Mouse (Mus musculus) MEL (cell line): ENCODE results near the gene Ppip5k2. TPM values are rescaled to one million over a fixed set of nuclear protein-coding genes. Genes with fewer than 3 reads are reported as not detected.

Experiments
- DNase-seq: peaks from one replicate; pipeline ENCODE4 v3.0.0; 2011; ENCODE audit warnings: low read depth, low spot score
- H3K27ac ChIP-seq: 2 replicates; pipeline ENCODE4 v1.5.1; 2012; ENCODE audit warnings: low read depth, mild to moderate bottlenecking, control low read depth, low read length, moderate library complexity; ENCODE audit not compliant: control insufficient read depth
- H3K27me3 ChIP-seq, 2 experiments: fragments of 150-350 bp in 1 of 2; sonication (generic) in 1 of 2; 2 replicates each; pipeline ENCODE4 v1.6.1; 2012; ENCODE audit warnings: low read length in 2 of 2, mild to moderate bottlenecking in 2 of 2, improper control_type of control experiment in 1 of 2, moderate library complexity in 1 of 2; ENCODE audit not compliant: insufficient read depth in 2 of 2, control insufficient read depth in 1 of 2
- H3K36me3 ChIP-seq, 2 experiments: 2 replicates each; pipeline ENCODE4 v1.6.1; 2012 to 2014; ENCODE audit warnings: low read length in 2 of 2, improper control_type of control experiment in 1 of 2, inconsistent platforms in 1 of 2, mild to moderate bottlenecking in 1 of 2; ENCODE audit not compliant: insufficient read depth in 2 of 2, control insufficient read depth in 1 of 2
- H3K4me1 ChIP-seq, 2 experiments: fragments of 150-350 bp in 1 of 2; sonication (generic) in 1 of 2; 2 replicates each; pipeline ENCODE4 v1.6.1; 2012; ENCODE audit warnings: low read length in 2 of 2, improper control_type of control experiment in 1 of 2, mild to moderate bottlenecking in 1 of 2; ENCODE audit not compliant: insufficient read depth in 2 of 2, control insufficient read depth in 1 of 2
- H3K4me3 ChIP-seq, 2 experiments: fragments of 150-350 bp in 1 of 2; sonication (generic) in 1 of 2; 2 replicates each; pipeline ENCODE4 v1.5.1; 2012; ENCODE audit warnings: low read depth in 2 of 2, low read length in 2 of 2, mild to moderate bottlenecking in 2 of 2, moderate library complexity in 2 of 2, control low read depth in 1 of 2, improper control_type of control experiment in 1 of 2; ENCODE audit not compliant: control insufficient read depth in 1 of 2, insufficient read depth in 1 of 2
- H3K79me2 ChIP-seq: 2 replicates; pipeline ENCODE4 v1.6.1; 2012; ENCODE audit warnings: mild to moderate bottlenecking, low read length, moderate library complexity; ENCODE audit not compliant: control insufficient read depth, poor library complexity, insufficient read depth
- H3K9ac ChIP-seq: 2 replicates; pipeline ENCODE4 v1.6.1; 2012; ENCODE audit warnings: low read depth, mild to moderate bottlenecking, control low read depth, low read length, moderate library complexity; ENCODE audit not compliant: control insufficient read depth, poor library complexity, severe bottlenecking
- H3K9me3 ChIP-seq: fragments of 150-350 bp; sonication (generic); replicated peaks from 2 replicates; pipeline ENCODE4 v1.6.1; 2012; ENCODE audit warnings: mild to moderate bottlenecking, low read length, improper control_type of control experiment, moderate library complexity; ENCODE audit not compliant: insufficient read depth
- BHLHE40 ChIP-seq: IDR thresholded peaks from 2 replicates; pipeline ENCODE4 v1.6.1; 2012; ENCODE audit warnings: low read depth, mild to moderate bottlenecking, inconsistent platforms, low read length, improper control_type of control experiment, borderline replicate concordance
- CHD1 ChIP-seq: IDR thresholded peaks from 2 replicates; pipeline ENCODE4 v1.6.1; 2012; ENCODE audit warnings: low read depth, mild to moderate bottlenecking, inconsistent platforms, low read length, improper control_type of control experiment
- CHD2 ChIP-seq: IDR thresholded peaks from 2 replicates; pipeline ENCODE4 v1.6.1; 2011; ENCODE audit warnings: low read length, improper control_type of control experiment
- E2F4 ChIP-seq: IDR thresholded peaks from 2 replicates; pipeline ENCODE4 v1.6.1; 2011; ENCODE audit warnings: low read depth, low read length, improper control_type of control experiment, borderline replicate concordance
- EP300 ChIP-seq, 2 experiments: IDR thresholded peaks; 2 replicates each; pipeline ENCODE4 v1.6.1; 2011; ENCODE audit warnings: improper control_type of control experiment in 2 of 2, low read length in 2 of 2, low read depth in 1 of 2, mild to moderate bottlenecking in 1 of 2
- ETS1 ChIP-seq: IDR thresholded peaks from 2 replicates; pipeline ENCODE4 v1.6.1; 2012; ENCODE audit warnings: low read depth, mild to moderate bottlenecking, inconsistent platforms, low read length, improper control_type of control experiment, moderate library complexity
- GABPA ChIP-seq: IDR thresholded peaks from 2 replicates; pipeline ENCODE4 v1.6.1; 2012; ENCODE audit warnings: low read depth, mild to moderate bottlenecking, inconsistent platforms, low read length, improper control_type of control experiment, moderate library complexity
- GATA1 ChIP-seq: IDR thresholded peaks from 2 replicates; pipeline ENCODE4 v1.6.1; 2011; ENCODE audit warnings: low read depth, low read length, improper control_type of control experiment
- HCFC1 ChIP-seq: IDR thresholded peaks from 2 replicates; pipeline ENCODE4 v1.6.1; 2012; ENCODE audit warnings: low read depth, mild to moderate bottlenecking, inconsistent platforms, low read length, improper control_type of control experiment, moderate library complexity
- JUND ChIP-seq: IDR thresholded peaks from 2 replicates; pipeline ENCODE4 v1.6.1; 2011; ENCODE audit warnings: low read depth, mild to moderate bottlenecking, improper control_type of control experiment, low read length
- KAT2A ChIP-seq: conservative IDR thresholded peaks from 2 replicates; pipeline ENCODE4 v1.6.1; 2012; ENCODE audit warnings: low read depth, low read length, improper control_type of control experiment, inconsistent platforms
- MXI1 ChIP-seq: IDR thresholded peaks from 2 replicates; pipeline ENCODE4 v1.6.1; 2011; ENCODE audit warnings: mild to moderate bottlenecking, low read depth, low read length, improper control_type of control experiment
- MYB ChIP-seq: IDR thresholded peaks from 2 replicates; pipeline ENCODE4 v1.6.1; 2011; ENCODE audit warnings: mild to moderate bottlenecking, low read depth, low read length, improper control_type of control experiment
- MYC ChIP-seq: IDR thresholded peaks from 2 replicates; pipeline ENCODE4 v1.6.1; 2011; ENCODE audit warnings: low read depth, mild to moderate bottlenecking, low read length, improper control_type of control experiment, moderate library complexity
- NRF1 ChIP-seq: IDR thresholded peaks from 2 replicates; pipeline ENCODE4 v1.6.1; 2014; ENCODE audit warnings: low read depth, mild to moderate bottlenecking, inconsistent platforms, low read length, improper control_type of control experiment, moderate library complexity; ENCODE audit not compliant: poor library complexity, insufficient read depth, severe bottlenecking
- POLR2AphosphoS5 ChIP-seq: IDR thresholded peaks from 2 replicates; pipeline ENCODE4 v1.6.1; 2012; ENCODE audit warnings: low read depth, borderline replicate concordance, mild to moderate bottlenecking, inconsistent platforms, low read length, moderate library complexity, mixed read lengths
- RAD21 ChIP-seq: IDR thresholded peaks from 2 replicates; pipeline ENCODE4 v1.6.1; 2011; ENCODE audit warnings: mild to moderate bottlenecking, low read depth, low read length, improper control_type of control experiment
- RCOR1 ChIP-seq: IDR thresholded peaks from 2 replicates; pipeline ENCODE4 v1.6.1; 2012; ENCODE audit warnings: low read depth, mild to moderate bottlenecking, inconsistent platforms, low read length, improper control_type of control experiment
- SMC3 ChIP-seq: IDR thresholded peaks from 2 replicates; pipeline ENCODE4 v1.6.1; 2011; ENCODE audit warnings: low read depth, low read length, improper control_type of control experiment
- TAL1 ChIP-seq: IDR thresholded peaks from 2 replicates; pipeline ENCODE4 v1.6.1; 2012; ENCODE audit warnings: mild to moderate bottlenecking, inconsistent platforms, low read length, moderate library complexity, mixed read lengths
- UBTF ChIP-seq: IDR thresholded peaks from 2 replicates; pipeline ENCODE4 v1.6.1; 2012; ENCODE audit warnings: low read depth, mild to moderate bottlenecking, inconsistent platforms, low read length, improper control_type of control experiment, moderate library complexity, borderline replicate concordance; ENCODE audit not compliant: insufficient read depth
- ZKSCAN1 ChIP-seq: IDR thresholded peaks from 2 replicates; pipeline ENCODE4 v1.6.1; 2012; ENCODE audit warnings: low read depth, mild to moderate bottlenecking, inconsistent platforms, low read length, improper control_type of control experiment, moderate library complexity
- polyA plus RNA-seq, 2 experiments: library from polyadenylated mRNA; stranded (reverse) in 1 of 2; unstranded in 1 of 2; fragments of >175 nt in 1 of 2; fragments of >200 nt in 1 of 2; gene quantifications; 2 replicates each; pipeline versions ENCODE4 v1.2.1 to v1.2.4; 2012; ENCODE audit warnings: low replicate concordance in 2 of 2, low read depth in 1 of 2; ENCODE audit not compliant: insufficient read length in 2 of 2, insufficient read depth in 1 of 2, missing spikeins in 1 of 2
- total RNA-seq: library from RNA; depleted of rRNA; stranded (reverse); fragments of 300-350 nt; gene quantifications from 2 replicates; pipeline ENCODE4 v1.2.3, GENCODE M21; 2012

Ppip5k2 gene
- total and polyA plus RNA-seq, 3 experiments, result 47.2 to 651 (median 60.7) TPM

DNA sequence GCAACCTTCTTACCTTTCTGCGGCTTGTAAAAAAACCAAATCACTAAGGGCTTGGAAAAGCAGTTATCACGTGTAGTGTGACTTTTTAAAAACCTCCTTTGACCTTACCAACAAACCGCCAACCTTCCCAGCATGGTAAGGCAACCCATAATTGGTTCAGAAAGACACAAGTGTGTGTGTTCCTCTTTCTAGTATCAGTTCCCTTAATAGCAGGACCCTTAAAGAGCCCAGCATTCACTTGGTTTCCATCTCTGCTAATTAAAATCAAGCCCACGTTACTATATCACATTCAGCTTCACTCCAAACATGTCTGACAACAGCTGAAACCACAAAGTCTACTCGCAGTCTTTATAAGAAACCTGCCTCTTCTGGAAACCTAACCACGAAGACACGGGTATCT lies 110.8 kb downstream of the Ppip5k2 start (continued):
- no peak for TF ChIP-seq NRF1
- TF ChIP-seq GABPA, result no peak
- no peak for TF ChIP-seq MYB
- peak; percentile 78 for TF ChIP-seq MXI1
- no peak for TF ChIP-seq TAL1
- TF ChIP-seq RCOR1, result peak; percentile 62
- TF ChIP-seq BHLHE40, result no peak; the same call in 1 of the 2 replicates
- no peak for TF ChIP-seq KAT2A
- TF ChIP-seq E2F4, result no peak
- TF ChIP-seq POLR2AphosphoS5, result no peak
- no peak for TF ChIP-seq JUND
- TF ChIP-seq HCFC1, result no peak
- no peak for TF ChIP-seq ZKSCAN1
- TF ChIP-seq RAD21, result no peak
- 0 out of 2 replicates have a peak, but pooled peaks have one; percentile 7 for TF ChIP-seq GATA1
- no peak for TF ChIP-seq CHD2
- TF ChIP-seq EP300 (IDR thresholded peaks at IDR 0.05; ENCODE audit: low read depth in 1 of 2, low read length in 2 of 2), result peak in 1 of 2 experiments; percentile 30; a peak in 1 of 4 replicates
- TF ChIP-seq ETS1, result peak; percentile 55
- TF ChIP-seq SMC3, result no peak
- peak; percentile 71; the same call in 1 of the 2 replicates for TF ChIP-seq MYC
- TF ChIP-seq, all 39 proteins: peak for 9

DNA sequence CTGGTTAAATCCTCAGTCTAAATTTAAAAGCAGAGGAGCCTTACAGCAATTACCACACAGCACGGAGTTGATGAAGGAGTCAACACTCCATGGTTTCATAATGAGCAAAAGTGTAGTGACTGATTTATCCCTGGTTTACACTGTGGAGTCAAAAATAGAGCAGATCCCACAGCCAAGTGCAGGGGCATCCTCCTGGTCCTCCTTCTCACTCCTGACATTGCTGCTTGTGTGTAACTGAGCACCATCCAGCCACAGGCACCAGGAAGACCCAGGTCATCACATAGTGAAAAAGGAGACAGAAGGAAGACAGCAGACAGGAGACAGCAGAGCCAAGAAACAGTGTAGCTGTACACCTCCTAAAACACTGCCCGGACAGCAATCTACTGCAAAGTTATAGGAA lies 112.4 kb downstream of the Ppip5k2 start:
- TF ChIP-seq ETS1, result no peak
- no peak overlapping the region for H3K4me3 ChIP-seq
- H3K9me3 ChIP-seq, result no peaks in the 10 kb centered on the region
- peaks cover 61% of the 10 kb centered on the region for H3K79me2 ChIP-seq
- H3K27ac ChIP-seq, result no peak overlapping the region
- no peak for DNase-seq
- no peaks in the 10 kb centered on the region for H3K27me3 ChIP-seq
- H3K36me3 ChIP-seq, result peaks cover 5 to 29% of the 10 kb centered on the region in 2 experiments
- no peak overlapping the region for H3K9ac ChIP-seq
- H3K4me1 ChIP-seq, result peaks cover 9 to 16% of the 10 kb centered on the region in 2 experiments

DNA sequence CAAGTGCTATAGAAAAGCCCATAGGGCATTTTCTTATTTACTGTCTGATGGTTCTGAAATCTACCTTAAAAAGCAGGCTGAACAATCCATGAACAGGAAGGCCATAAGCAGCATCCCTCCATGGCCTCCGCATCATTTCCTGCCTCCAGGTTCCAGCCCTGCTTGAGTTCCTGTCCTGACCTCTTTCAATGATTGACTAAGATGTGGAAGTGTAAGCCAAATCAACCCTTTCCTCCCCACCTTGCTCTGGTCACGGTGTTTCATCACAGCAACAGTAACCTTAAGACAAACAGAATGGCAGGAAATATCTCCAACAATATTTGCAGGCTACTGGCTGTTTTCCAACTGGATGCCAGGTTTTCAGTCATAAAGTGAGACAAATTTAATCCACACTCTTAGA lies 113.0 kb downstream of the Ppip5k2 start:
- no peak for TF ChIP-seq RAD21
- no peak for TF ChIP-seq EP300 (IDR thresholded peaks at IDR 0.05; ENCODE audit: low read depth in 1 of 2, low read length in 2 of 2)
- TF ChIP-seq UBTF, result no peak
- TF ChIP-seq CHD1, result no peak
- TF ChIP-seq BHLHE40, result no peak
- no peak for TF ChIP-seq MYB
- no peak for TF ChIP-seq SMC3
- TF ChIP-seq, all 39 proteins: peak for 0
- Histone ChIP-seq H3K9ac (no peak overlapping the region), H3K4me1 (peaks cover 4 to 12% of the 10 kb centered on the region in 2 experiments; a peak in 3 of 4 replicates), H3K27me3 (no peaks in the 10 kb centered on the region), H3K9me3 (no peaks in the 10 kb centered on the region), H3K4me3 (no peak overlapping the region), H3K27ac (no peak overlapping the region), H3K79me2 (peaks cover 64% of the 10 kb centered on the region), H3K36me3 (peaks cover 5 to 25% of the 10 kb centered on the region in 2 experiments)
- DNase-seq, result no peak
